Mouse (Mus musculus) naive thymus-derived CD4-positive, alpha-beta T cell, adult 2 months (primary cell): Measurements from ENCODE around the gene Ptger4.

ENCODE experiments used
- DNase-seq: peaks from one replicate; pipeline ENCODE4 v3.0.0-alpha.2; 2011; ENCODE audit warnings: low read depth

Ptger4 gene

DNA sequence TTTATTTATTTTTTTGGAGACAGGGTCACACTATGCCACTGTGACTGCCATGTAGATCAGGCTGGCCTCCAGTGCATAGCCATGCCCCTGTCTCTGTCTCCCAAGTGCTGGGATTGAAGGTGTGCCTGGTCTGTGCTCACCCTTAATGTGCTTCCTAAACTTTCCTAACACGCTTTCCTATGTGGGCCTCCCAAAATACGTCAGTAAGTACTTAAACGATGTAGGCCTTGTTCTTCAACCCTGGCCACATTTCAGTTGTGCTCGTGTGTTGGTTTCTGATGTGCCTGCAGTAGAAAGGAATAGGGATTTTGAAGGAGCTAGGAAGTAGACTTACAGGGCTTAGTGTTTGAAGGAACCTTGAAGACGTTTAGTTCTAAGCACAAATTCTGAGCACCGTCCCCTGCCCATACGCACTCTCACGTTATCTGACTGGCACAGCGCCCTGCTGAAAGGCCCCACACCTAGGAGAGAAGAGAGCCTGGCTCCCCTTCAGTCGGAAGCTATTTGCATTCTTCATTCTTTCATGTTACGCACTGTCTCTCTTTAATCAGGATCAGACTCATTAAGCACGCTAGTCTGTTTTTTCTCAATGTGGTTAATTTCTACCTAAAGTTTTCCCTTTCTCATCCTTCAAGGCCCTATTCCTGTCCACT lies 78.7 kb downstream of the Ptger4 start:
- DNase-seq: no peak

DNA sequence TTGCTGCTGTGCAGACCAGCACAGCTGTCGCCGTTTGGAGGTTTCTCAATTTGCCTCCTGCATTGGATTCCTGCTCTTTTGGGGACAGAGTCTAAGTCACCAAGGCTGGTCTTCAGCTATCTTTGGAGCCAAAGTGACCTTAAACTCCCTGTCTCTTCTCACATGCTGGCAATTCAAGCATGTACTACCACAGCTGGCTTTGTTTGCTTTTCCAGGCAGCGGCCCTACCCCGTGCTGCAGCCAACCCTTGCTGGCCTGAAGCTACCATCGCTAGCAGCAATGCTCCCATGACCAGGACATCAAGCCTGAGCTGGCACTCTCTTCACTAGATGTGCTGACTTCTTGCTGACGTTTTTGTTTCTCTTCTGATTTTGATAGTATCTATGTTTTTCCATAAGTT lies 85.2 kb downstream of the Ptger4 start:
- DNase-seq: no peak

DNA sequence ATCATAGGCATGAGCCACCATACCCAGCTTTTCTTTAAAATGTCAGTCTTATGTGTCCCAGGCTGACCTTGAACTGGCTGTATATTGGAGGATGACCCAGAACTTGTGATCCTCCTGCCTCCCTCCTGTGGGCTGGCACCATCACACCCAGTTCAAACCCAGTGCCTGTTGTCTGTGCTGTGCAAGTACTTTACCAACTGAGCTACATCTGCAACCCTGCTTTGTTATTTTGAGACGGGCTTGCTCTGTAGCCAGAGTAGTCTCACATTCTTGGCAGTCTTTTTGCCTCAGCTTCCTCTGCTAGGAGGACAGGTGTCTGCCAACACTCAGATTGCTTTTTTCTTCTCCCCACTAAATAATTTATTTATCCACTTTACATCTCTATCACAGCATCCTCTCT lies 86.6 kb downstream of the Ptger4 start:
- DNase-seq: no peak
